Mouse (Mus musculus) heart, adult 2 months (tissue): ENCODE results near the gene Wdr34. TPM values are rescaled to one million over a fixed set of nuclear protein-coding genes. Genes with fewer than 3 reads are reported as not detected.

ENCODE experiments used
- DNase-seq, 2 experiments: peaks; one replicate each; pipeline ENCODE4 v3.0.0; 2021
- H3K27ac ChIP-seq: fragments of 200-600 bp; 2 replicates; pipeline ENCODE4 v1.8.1; 2022
- H3K27me3 ChIP-seq: fragments of 200-500 bp; 2 replicates; pipeline ENCODE4 v1.6.1; 2012; ENCODE audit warnings: mild to moderate bottlenecking, low read length, inconsistent platforms, mixed read lengths; ENCODE audit not compliant: control insufficient read depth, insufficient read depth
- H3K36me3 ChIP-seq: fragments of 200-500 bp; 2 replicates; pipeline ENCODE4 v1.6.1; 2012; ENCODE audit warnings: low read length, inconsistent platforms; ENCODE audit not compliant: control insufficient read depth, insufficient read depth
- H3K4me1 ChIP-seq: fragments of 200-500 bp; 2 replicates; pipeline ENCODE4 v1.6.1; 2011; ENCODE audit warnings: low read length; ENCODE audit not compliant: control insufficient read depth, insufficient read depth
- H3K4me3 ChIP-seq: fragments of 200-600 bp; 2 replicates; pipeline ENCODE4 v1.8.1; 2022
- H3K79me2 ChIP-seq: fragments of 200-500 bp; replicated peaks from 2 replicates; pipeline ENCODE4 v1.6.1; 2012; ENCODE audit warnings: mild to moderate bottlenecking, inconsistent platforms, low read length, moderate library complexity, mixed read lengths; ENCODE audit not compliant: control insufficient read depth, insufficient read depth
- H3K9ac ChIP-seq: fragments of 200-500 bp; 2 replicates; pipeline ENCODE4 v1.6.1; 2012; ENCODE audit warnings: low read depth, mild to moderate bottlenecking, control low read depth, inconsistent platforms, low read length, mixed read lengths
- CTCF ChIP-seq: fragments of 200-600 bp; IDR thresholded peaks from 2 replicates; pipeline ENCODE4 v1.8.1; 2022; ENCODE audit warnings: antibody characterized with exemption, mild to moderate bottlenecking, moderate library complexity
- EP300 ChIP-seq: fragments of 200-500 bp; IDR thresholded peaks from 2 replicates; pipeline ENCODE4 v1.6.1; 2011; ENCODE audit warnings: low read depth, low read length, control low read depth; ENCODE audit not compliant: insufficient read depth
- POLR2A ChIP-seq: fragments of 200-500 bp; IDR thresholded peaks from 2 replicates; pipeline ENCODE4 v1.6.1; 2011; ENCODE audit warnings: mild to moderate bottlenecking, low read depth, low read length, control low read depth; ENCODE audit not compliant: insufficient read depth
- WGBS: fragments of 180-500 bp; shearing (Covaris S2); methylation state at CpG from one replicate; pipeline ENCODE4 v1.1.7; 2018; 5-methylcytosine and 5-hydroxymethylcytosine counted together
- intact Hi-C: fragments of 180-260 bp; cut with DNase I; formaldehyde crosslinking; loops from one replicate; pipeline ENCODE4 v1.15.1; 2025
- long read RNA-seq: library from polyadenylated mRNA; stranded (forward); transcript quantifications from one replicate; pipeline ENCODE4 v2.0.0, GENCODE M21; 2021
- polyA plus RNA-seq: library from polyadenylated mRNA; depleted of rRNA; stranded (reverse); fragments of >200 nt; gene quantifications from 2 replicates; pipeline ENCODE4 v1.2.3, GENCODE M21; 2012; rRNA removed
- total RNA-seq, 2 experiments: library from RNA; stranded (reverse); gene quantifications; 2 replicates each; pipeline ENCODE4 v1.2.3; 2021

Gene Wdr34
- total RNA-seq = 1 to 10 TPM; 6.4 TPM
- polyA plus RNA-seq = 10.3 and 11.6 TPM in 2 replicates
- long read RNA-seq, transcript Wdr34-201 (9 exons, 1,814 nt) = major isoform, 15 of 17 reads
- long read RNA-seq, partial matches to known transcripts = 1 of 17 reads
- long read RNA-seq, other reads (novel, unspliced or antisense) = 0 of 17 reads

DNA sequence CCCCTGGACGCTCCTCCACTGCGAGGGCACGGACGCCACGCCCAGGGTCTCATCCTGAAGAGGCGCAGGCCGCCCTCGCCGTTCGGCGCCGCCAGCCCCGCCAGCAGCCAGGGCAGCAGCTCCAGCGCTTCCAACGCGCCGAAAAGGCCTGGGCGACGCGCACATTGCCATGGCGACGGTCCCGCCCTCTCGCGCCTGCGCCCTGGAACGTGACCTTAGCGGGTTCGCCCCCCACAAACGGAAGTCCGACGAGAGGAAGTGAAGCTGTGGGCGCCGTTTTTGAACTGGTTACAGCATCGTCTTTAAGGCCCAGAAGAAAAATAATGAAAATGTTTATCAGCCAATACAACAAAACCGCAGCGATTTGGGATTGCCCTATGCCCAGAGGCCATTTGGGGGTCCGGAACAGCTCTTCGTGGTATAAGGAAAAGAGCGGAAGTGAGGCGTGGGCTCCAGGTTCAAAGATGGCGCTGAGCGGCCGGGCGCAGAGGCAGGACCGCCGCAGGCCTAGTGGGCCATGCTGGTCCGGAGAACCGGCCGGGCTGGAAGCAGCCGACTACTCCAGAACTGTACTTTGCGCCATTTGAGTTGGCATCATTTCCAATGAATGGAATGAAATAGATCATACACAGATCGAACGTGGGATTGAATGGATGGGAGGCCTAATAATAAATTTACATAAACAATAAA, at the start of gene Wdr34:
Wdr34 (minus strand) TSS at position 183 of the 690 bp plus-strand sequence.
- DNase-seq = peak; percentile 98 to 99
- H3K27ac ChIP-seq = peak within 1 kb of the TSS; percentile 99
- no peaks in the 10 kb centered on the region for H3K79me2 ChIP-seq
- H3K27me3 ChIP-seq = no peaks in the 10 kb centered on the region
- no peaks in the 10 kb centered on the region for H3K4me1 ChIP-seq
- intact Hi-C loops = loop anchor here (2.0 kb wide), 1 partner anchor 18 kb away; no protein-coding TSS in a partner anchor
- WGBS = 1% methylated on average over 54 of the region's 54 CpGs
- no peaks in the 10 kb centered on the region for H3K36me3 ChIP-seq
- peak within 1 kb of the TSS; percentile 67 for H3K4me3 ChIP-seq
- H3K9ac ChIP-seq = peak within 1 kb of the TSS; percentile 78
- TF ChIP-seq EP300 (no peak), POLR2A (peak; percentile 55), CTCF (0 out of 2 replicates have a peak, but pooled peaks have one; percentile 7)

- Histone ChIP-seq H3K4me3 (no peak overlapping the region), H3K9ac (no peak overlapping the region), H3K27ac (no peak overlapping the region), H3K36me3 (no peaks in the 10 kb centered on the region), H3K4me1 (no peaks in the 10 kb centered on the region), H3K27me3 (no peaks in the 10 kb centered on the region), H3K79me2 (no peaks in the 10 kb centered on the region)
- TF ChIP-seq CTCF (peak; percentile 89), EP300 (peak; percentile 77; the same call in 1 of the 2 replicates), POLR2A (no peak)
- peak; percentile 58 to 65 for DNase-seq
- intact Hi-C loops = loop anchor here (2.0 kb wide), 1 partner anchor 53 kb away; no protein-coding TSS in a partner anchor
- 80% methylated on average over 2 of the region's 2 CpGs for WGBS
These were observed 47.3 kb upstream of the Wdr34 start for GRCm38 (mm10) chr2:30095882-30096527.

DNA sequence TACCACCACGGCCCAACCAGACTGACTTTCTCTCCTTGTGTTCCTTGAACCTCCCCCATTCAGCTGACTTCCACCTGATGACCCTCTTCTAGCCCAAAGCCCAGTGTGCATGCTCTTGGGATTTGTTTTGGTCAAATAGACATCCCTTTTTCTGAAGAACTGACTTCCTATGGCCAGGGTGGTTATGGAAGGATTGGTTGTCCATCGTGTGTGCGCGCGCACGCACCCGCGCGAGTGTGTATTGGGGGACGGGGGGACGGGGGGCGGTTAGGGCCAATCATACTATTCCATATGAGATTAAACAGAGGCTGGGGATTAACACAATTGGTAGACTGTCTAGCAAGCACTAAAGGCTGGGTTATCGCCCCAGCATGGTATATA, 45.5 kb upstream of the Wdr34 start:
- Histone ChIP-seq H3K9ac (peak overlapping the region; percentile 5), H3K4me3 (peak overlapping the region; percentile 76), H3K36me3 (no peaks in the 10 kb centered on the region), H3K79me2 (no peaks in the 10 kb centered on the region), H3K4me1 (no peaks in the 10 kb centered on the region), H3K27ac (peak overlapping the region; percentile 86), H3K27me3 (no peaks in the 10 kb centered on the region)
- intact Hi-C loops = no loop called here
- 5% methylated on average over 13 of the region's 13 CpGs for WGBS
- TF ChIP-seq CTCF (no peak), POLR2A (no peak), EP300 (no peak)
- DNase-seq = no peak

DNA sequence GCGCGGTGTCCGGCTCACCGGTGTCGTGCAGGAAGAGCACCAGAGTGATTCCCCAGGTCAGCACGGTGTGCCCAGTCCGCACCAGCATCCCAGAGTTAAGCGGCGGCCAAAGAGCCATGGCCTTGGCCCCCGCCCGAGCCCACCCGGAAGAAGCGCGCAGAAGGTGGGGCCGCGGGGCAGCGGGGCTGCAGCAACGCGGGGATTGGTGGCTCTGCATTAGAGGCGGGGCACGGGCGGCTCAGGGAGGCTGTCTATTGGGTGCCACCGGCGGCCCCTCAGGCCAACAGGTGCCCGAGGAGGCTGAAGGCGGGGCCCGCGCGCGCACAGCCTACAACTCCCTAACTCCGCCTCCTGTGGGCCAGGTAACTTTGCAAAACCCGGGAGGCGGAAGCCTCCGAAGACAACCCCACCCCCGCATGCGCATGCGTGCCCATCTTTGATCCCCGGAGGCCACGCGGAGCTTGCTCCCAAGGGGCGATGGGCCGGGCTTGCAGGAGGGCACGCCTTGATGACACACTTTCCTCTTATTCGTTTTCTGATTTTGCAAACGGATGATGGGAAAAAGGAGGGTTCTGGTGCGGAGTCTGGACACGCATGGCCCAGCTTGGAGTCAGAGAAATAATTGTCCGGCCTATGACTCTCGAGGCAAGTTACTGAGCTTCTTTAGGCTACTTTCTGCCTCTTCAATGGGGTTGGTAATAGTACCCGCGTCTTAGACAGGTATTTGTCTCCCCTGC, 45.0 kb upstream of the Wdr34 start, which contains the start of gene Zdhhc12:
Zdhhc12 (minus strand) TSS at position 178 of the 737 bp plus-strand sequence.
- Histone ChIP-seq H3K79me2 (no peaks in the 10 kb centered on the region), H3K4me3 (peak within 1 kb of the TSS; percentile 76), H3K4me1 (no peaks in the 10 kb centered on the region), H3K9ac (peak within 1 kb of the TSS; percentile 57), H3K27me3 (no peaks in the 10 kb centered on the region), H3K27ac (peak within 1 kb of the TSS; percentile 86), H3K36me3 (no peaks in the 10 kb centered on the region)
- TF ChIP-seq CTCF (peak; percentile 20; the same call in 1 of the 2 replicates), POLR2A (peak; percentile 60), EP300 (no peak)
- WGBS = under 1% methylated on average over 51 of the region's 51 CpGs
- intact Hi-C loops = loop anchor here (1.0 kb wide), 1 partner anchor 15 kb away; no protein-coding TSS in a partner anchor
- peak; percentile 90 to 96 for DNase-seq

GRCm38 (mm10) chr2:30092280-30092918, 43.7 kb upstream of the Wdr34 start:
- no peaks in the 10 kb centered on the region for H3K4me1 ChIP-seq
- H3K36me3 ChIP-seq = no peaks in the 10 kb centered on the region
- WGBS = 53% methylated on average over 6 of the region's 6 CpGs
- DNase-seq = no peak
- H3K27me3 ChIP-seq = no peaks in the 10 kb centered on the region
- H3K9ac ChIP-seq = no peak overlapping the region
- no peak overlapping the region; the same call in 1 of the 2 replicates for H3K27ac ChIP-seq
- intact Hi-C loops = no loop called here
- H3K4me3 ChIP-seq = no peak overlapping the region
- TF ChIP-seq CTCF = no peak
- no peak for TF ChIP-seq EP300
- TF ChIP-seq POLR2A = 0 out of 2 replicates have a peak, but pooled peaks have one; percentile 13
- H3K79me2 ChIP-seq = no peaks in the 10 kb centered on the region
